Mouse (Mus musculus): ENCODE measurements at regions not wholly inside any gene's neighbourhood (a gene's known extent, or its start where the extent isn't known, plus 50 kb on each side); places are given as distances from the start of the nearest gene placed in this dataset.

GRCm38 (mm10) chr9:120676771-120677170, 105.5 kb downstream of the Rpl14 start:
- TF ChIP-seq POLR2A (IDR thresholded peaks at IDR 0.05; ENCODE audit: borderline replicate concordance, insufficient read depth, low read length), result no peak
- TF ChIP-seq CTCF (IDR thresholded peaks at IDR 0.05; ENCODE audit: borderline replicate concordance, insufficient read depth, low read depth, low read length), result no peak

All from cerebellum, adult 2 months (tissue).